Mouse (Mus musculus) bone marrow, adult 2 months (tissue): ENCODE results near the gene Zyx.

ENCODE experiments used
- CTCF ChIP-seq: fragments of 200-500 bp; IDR thresholded peaks from 2 replicates; pipeline ENCODE4 v1.5.1; 2011; ENCODE audit warnings: low read length, control low read depth; ENCODE audit not compliant: control insufficient read depth, insufficient read depth
- POLR2A ChIP-seq: fragments of 200-500 bp; IDR thresholded peaks from 2 replicates; pipeline ENCODE4 v1.6.1; 2011; ENCODE audit warnings: low read depth, mild to moderate bottlenecking, control low read depth, low read length, borderline replicate concordance; ENCODE audit not compliant: control insufficient read depth

DNA sequence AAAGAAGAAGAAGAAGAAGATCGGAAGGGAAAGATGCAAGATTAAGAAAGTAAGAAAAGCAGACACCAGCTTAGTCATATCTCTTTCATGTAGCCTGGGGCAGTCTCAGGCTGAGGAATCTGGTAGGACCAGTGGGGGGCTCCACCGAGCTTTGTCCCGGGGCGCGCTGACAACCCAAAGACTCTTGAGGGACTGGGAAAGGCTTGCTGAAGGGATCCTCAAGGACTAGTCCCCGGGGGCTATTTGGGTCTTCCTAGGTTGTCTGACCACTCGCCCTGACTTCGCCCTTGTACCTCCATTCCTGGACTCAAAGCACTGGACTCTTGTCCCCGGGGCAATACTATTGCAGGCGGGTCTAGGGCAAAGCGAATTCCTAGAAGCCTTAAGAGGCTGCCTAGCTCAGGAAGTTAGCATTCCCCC is 414 bp upstream of the Zyx start:
- no peak for TF ChIP-seq POLR2A
- TF ChIP-seq CTCF = peak; percentile 58
